Mouse (Mus musculus): ENCODE results near the gene St3gal3. TPM values are rescaled to one million over a fixed set of nuclear protein-coding genes. Genes with fewer than 3 reads are reported as not detected.

St3gal3 gene
- polyA plus RNA-seq, 1 experiment from 2014 or later, result 7.6 TPM

- DNase-seq (ENCODE audit: low spot score) (no peak), ATAC-seq (replicated peaks; ENCODE audit: low FRiP score) (no peak)
- Histone ChIP-seq H3K9me3 (ENCODE audit: control insufficient read depth, low read length) (no peaks in the 10 kb centered on the region), H3K27ac (ENCODE audit: low read depth, low read length) (no peak overlapping the region), H3K27me3 (ENCODE audit: control insufficient read depth, insufficient read depth, low read length) (no peaks in the 10 kb centered on the region), H3K36me3 (ENCODE audit: control insufficient read depth, insufficient read depth, low read length) (no peaks in the 10 kb centered on the region), H3K4me2 (ENCODE audit: low read depth, low read length, severe bottlenecking) (no peak overlapping the region), H3K4me3 (ENCODE audit: low read depth, low read length) (no peak overlapping the region), H3K9ac (ENCODE audit: low read length) (no peak overlapping the region), H3K4me1 (replicated peaks; ENCODE audit: control insufficient read depth, insufficient read depth, low read length) (no peaks in the 10 kb centered on the region)
- WGBS, result 87% methylated on average over 3 of the region's 5 CpGs
Observed at GRCm38 (mm10) chr4:117981518-117981917, 153.2 kb downstream of the St3gal3 start.

DNA sequence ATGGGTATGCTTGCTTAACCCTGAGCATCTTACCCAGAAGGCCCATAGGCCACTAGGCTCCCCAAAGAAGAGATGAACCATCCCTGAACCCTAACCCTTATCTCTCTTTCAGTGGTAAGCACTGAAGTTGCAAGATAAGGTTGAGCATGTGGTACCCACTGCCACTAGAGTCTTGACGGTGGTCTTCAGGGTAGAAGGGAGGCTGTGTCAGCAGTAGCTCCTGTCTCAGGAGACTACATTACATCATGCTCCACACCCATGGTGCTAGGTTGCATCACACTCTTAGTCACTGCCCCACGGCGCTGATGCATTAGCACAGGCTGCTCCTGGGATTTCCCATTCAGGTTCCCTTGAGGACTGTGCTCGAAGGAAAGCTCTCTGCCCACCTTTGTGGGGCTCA, 154.6 kb downstream of the St3gal3 start:
- Histone ChIP-seq H3K4me1 (replicated peaks; ENCODE audit: control insufficient read depth, insufficient read depth, low read length) (no peaks in the 10 kb centered on the region), H3K4me2 (ENCODE audit: low read depth, low read length, severe bottlenecking) (no peak overlapping the region), H3K36me3 (ENCODE audit: control insufficient read depth, insufficient read depth, low read length) (no peaks in the 10 kb centered on the region), H3K4me3 (ENCODE audit: low read depth, low read length) (no peak overlapping the region), H3K27ac (ENCODE audit: low read depth, low read length) (no peak overlapping the region), H3K9ac (ENCODE audit: low read length) (no peak overlapping the region), H3K27me3 (ENCODE audit: control insufficient read depth, insufficient read depth, low read length) (no peaks in the 10 kb centered on the region), H3K9me3 (ENCODE audit: control insufficient read depth, low read length) (no peaks in the 10 kb centered on the region)
- 94% methylated on average over 4 of the region's 4 CpGs for WGBS
- no peak for ATAC-seq (replicated peaks; ENCODE audit: low FRiP score)
- DNase-seq (ENCODE audit: low spot score), result no peak

DNA sequence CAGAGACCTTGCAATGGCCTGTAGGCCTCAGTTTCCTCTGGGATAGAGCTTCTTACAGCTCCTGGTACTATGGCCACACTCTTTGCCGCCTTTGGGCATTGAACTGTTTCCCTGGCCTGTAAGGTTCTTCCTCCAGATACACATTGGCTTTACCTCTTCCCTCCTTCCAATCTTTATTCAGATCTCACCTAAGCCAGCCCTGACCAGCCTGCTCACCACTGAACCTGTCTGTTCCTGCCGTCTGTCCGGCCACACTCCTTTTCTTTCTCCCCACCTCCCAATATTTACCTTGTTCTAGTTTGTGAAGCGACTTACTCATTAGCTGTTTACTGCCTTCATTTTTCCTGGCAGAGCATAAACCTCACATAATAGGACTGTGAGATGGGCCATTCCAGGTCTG, 155.5 kb downstream of the St3gal3 start:
- DNase-seq (ENCODE audit: low spot score) (no peak), ATAC-seq (replicated peaks; ENCODE audit: low FRiP score) (no peak)

DNA sequence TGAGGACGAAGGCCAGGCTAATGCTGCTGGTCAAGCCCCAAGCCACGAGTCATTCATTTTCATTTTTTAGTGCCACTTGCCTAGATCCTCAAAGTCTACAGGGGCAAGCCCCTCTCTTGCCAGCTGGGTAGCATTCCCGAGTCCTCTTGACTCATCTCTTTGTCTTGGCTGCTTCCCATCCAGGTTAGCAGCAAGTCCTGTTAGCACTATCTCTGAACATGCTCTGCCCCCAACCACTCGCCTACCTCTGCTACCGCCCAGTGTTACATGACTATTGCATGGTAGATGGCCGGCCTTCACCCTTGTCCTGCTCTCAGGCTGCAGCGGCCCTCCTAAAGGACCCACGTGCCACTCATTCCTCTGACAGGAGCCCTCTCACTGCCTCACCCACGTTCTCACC, 156.4 kb downstream of the St3gal3 start:
- Histone ChIP-seq H3K36me3 (ENCODE audit: control insufficient read depth, insufficient read depth, low read length) (no peaks in the 10 kb centered on the region), H3K4me3 (ENCODE audit: low read depth, low read length) (no peak overlapping the region), H3K4me1 (replicated peaks; ENCODE audit: control insufficient read depth, insufficient read depth, low read length) (no peaks in the 10 kb centered on the region), H3K9me3 (ENCODE audit: control insufficient read depth, low read length) (no peaks in the 10 kb centered on the region), H3K27ac (ENCODE audit: low read depth, low read length) (no peak overlapping the region), H3K9ac (ENCODE audit: low read length) (no peak overlapping the region), H3K4me2 (ENCODE audit: low read depth, low read length, severe bottlenecking) (no peak overlapping the region), H3K27me3 (ENCODE audit: control insufficient read depth, insufficient read depth, low read length) (no peaks in the 10 kb centered on the region)
- DNase-seq (ENCODE audit: low spot score) (no peak), ATAC-seq (replicated peaks; ENCODE audit: low FRiP score) (no peak)
- WGBS, result 91% methylated on average over 9 of the region's 9 CpGs

More for the DNA sequence above, 155.5 kb downstream of the St3gal3 start:
- Histone ChIP-seq H3K9ac (ENCODE audit: low read length) (no peak overlapping the region), H3K4me3 (ENCODE audit: low read depth, low read length) (no peak overlapping the region), H3K27ac (ENCODE audit: low read depth, low read length) (no peak overlapping the region), H3K9me3 (ENCODE audit: control insufficient read depth, low read length) (no peaks in the 10 kb centered on the region), H3K4me1 (replicated peaks; ENCODE audit: control insufficient read depth, insufficient read depth, low read length) (no peaks in the 10 kb centered on the region), H3K36me3 (ENCODE audit: control insufficient read depth, insufficient read depth, low read length) (no peaks in the 10 kb centered on the region), H3K27me3 (ENCODE audit: control insufficient read depth, insufficient read depth, low read length) (no peaks in the 10 kb centered on the region), H3K4me2 (ENCODE audit: low read depth, low read length, severe bottlenecking) (no peak overlapping the region)
- WGBS, result 91% methylated on average over 4 of the region's 4 CpGs

DNA sequence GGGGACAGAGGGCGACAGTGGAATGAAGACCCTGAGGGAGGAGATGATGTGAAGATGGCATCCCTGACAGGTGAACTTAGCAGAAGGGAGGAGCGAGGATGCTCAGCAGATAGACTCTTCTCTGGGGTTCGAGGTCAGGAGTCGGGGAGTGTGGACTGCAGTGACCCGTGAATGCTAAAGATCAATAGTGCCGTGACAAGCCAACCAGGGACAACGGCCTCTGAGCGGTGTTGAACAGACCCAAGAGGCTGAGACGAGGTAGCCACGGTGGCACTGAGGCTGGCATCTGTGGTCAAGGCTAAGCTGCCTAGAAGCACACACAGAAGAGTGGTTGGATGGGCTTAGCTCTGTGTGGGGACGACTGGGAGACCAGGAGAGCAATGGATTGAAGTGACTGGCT, 156.9 kb downstream of the St3gal3 start:
- no peaks in the 10 kb centered on the region for H3K4me1 ChIP-seq (replicated peaks; ENCODE audit: control insufficient read depth, insufficient read depth, low read length)
- H3K27me3 ChIP-seq (ENCODE audit: control insufficient read depth, insufficient read depth, low read length), result no peaks in the 10 kb centered on the region
- no peak overlapping the region for H3K4me2 ChIP-seq (ENCODE audit: low read depth, low read length, severe bottlenecking)
- WGBS, result 89% methylated on average over 11 of the region's 11 CpGs
- H3K9ac ChIP-seq (ENCODE audit: low read length), result no peak overlapping the region
- no peaks in the 10 kb centered on the region for H3K36me3 ChIP-seq (ENCODE audit: control insufficient read depth, insufficient read depth, low read length)
- DNase-seq (ENCODE audit: low spot score), result no peak
- ATAC-seq (replicated peaks; ENCODE audit: low FRiP score), result no peak
- no peak overlapping the region for H3K27ac ChIP-seq (ENCODE audit: low read depth, low read length)
- no peaks in the 10 kb centered on the region for H3K9me3 ChIP-seq (ENCODE audit: control insufficient read depth, low read length)
- H3K4me3 ChIP-seq (ENCODE audit: low read depth, low read length), result no peak overlapping the region

DNA sequence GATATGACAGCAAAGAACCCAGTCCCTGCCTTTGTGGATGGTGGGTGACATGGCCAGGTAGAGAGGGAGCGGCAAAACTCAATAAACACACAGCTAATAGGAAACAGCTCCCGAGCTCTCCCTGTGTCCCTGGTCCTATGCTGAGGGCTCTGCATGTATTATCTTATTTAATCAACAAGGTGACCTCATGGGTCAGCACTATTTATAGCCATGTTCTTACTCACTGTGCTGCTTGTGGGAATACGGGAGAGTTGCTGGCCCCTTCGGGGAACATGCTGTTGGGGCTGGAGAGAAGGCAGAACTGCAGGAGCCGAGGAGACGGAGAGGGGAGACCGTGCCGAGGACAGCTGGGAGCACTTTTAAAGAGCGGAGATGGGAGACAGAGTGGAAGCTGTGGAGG, 157.3 kb downstream of the St3gal3 start:
- no peak overlapping the region for H3K9ac ChIP-seq (ENCODE audit: low read length)
- DNase-seq (ENCODE audit: low spot score) (no peak), ATAC-seq (replicated peaks; ENCODE audit: low FRiP score) (no peak)
- no peaks in the 10 kb centered on the region for H3K9me3 ChIP-seq (ENCODE audit: control insufficient read depth, low read length)
- no peak overlapping the region for H3K4me3 ChIP-seq (ENCODE audit: low read depth, low read length)
- no peak overlapping the region for H3K4me2 ChIP-seq (ENCODE audit: low read depth, low read length, severe bottlenecking)
- WGBS, result 84% methylated on average over 9 of the region's 9 CpGs
- H3K36me3 ChIP-seq (ENCODE audit: control insufficient read depth, insufficient read depth, low read length), result no peaks in the 10 kb centered on the region
- no peaks in the 10 kb centered on the region for H3K4me1 ChIP-seq (replicated peaks; ENCODE audit: control insufficient read depth, insufficient read depth, low read length)
- H3K27ac ChIP-seq (ENCODE audit: low read depth, low read length), result no peak overlapping the region
- H3K27me3 ChIP-seq (ENCODE audit: control insufficient read depth, insufficient read depth, low read length), result no peaks in the 10 kb centered on the region

DNA sequence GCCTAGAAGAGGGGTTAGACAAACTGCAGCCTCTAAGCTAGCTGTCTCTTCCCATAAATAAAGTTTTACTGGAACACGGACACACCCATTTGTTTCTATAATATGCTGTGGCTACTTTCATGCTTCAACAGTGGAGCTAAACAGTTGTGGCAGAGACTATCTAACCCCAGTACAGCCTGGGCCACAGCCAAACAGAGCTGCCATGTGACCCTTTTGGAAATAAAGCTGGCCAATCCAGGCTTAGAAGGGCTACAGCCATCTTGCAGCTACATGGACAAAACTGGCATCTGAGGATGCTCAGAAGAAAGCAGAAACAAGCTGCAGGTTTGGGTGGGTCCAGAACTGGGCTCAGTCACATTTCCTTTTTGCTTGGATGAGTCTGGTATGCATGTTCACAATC, 158.9 kb downstream of the St3gal3 start:
- no peak overlapping the region for H3K4me3 ChIP-seq (ENCODE audit: low read depth, low read length)
- WGBS, result 89% methylated on average over 1 of the region's 1 CpGs
- ATAC-seq (replicated peaks; ENCODE audit: low FRiP score) (no peak), DNase-seq (ENCODE audit: low spot score) (no peak)
- no peak overlapping the region for H3K4me2 ChIP-seq (ENCODE audit: low read depth, low read length, severe bottlenecking)
- no peaks in the 10 kb centered on the region for H3K36me3 ChIP-seq (ENCODE audit: control insufficient read depth, insufficient read depth, low read length)
- no peaks in the 10 kb centered on the region for H3K27me3 ChIP-seq (ENCODE audit: control insufficient read depth, insufficient read depth, low read length)
- H3K9ac ChIP-seq (ENCODE audit: low read length), result no peak overlapping the region
- no peaks in the 10 kb centered on the region for H3K9me3 ChIP-seq (ENCODE audit: control insufficient read depth, low read length)
- H3K27ac ChIP-seq (ENCODE audit: low read depth, low read length), result no peak overlapping the region
- H3K4me1 ChIP-seq (replicated peaks; ENCODE audit: control insufficient read depth, insufficient read depth, low read length), result no peaks in the 10 kb centered on the region

DNA sequence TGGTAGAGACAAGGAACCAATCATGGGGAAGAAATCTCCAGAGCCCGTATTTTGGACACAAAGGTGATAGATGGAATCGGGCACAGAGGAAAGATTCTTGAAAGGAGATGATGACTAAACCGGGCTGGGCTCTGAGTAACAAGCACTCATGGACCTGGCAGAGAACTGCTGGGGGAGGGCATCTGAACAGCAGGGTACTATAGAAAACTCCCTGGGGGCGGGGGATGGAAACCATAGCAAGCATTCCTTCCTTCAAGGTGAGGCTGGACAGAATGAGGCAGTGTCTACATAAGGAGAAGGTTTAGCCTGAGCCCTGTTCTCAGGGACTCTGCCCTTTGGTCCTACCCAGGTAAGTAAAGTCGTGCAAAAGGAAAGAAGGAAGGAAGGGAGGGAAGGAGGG, 160.0 kb downstream of the St3gal3 start:
- Histone ChIP-seq H3K27ac (ENCODE audit: low read depth, low read length) (no peak overlapping the region), H3K9me3 (ENCODE audit: control insufficient read depth, low read length) (no peaks in the 10 kb centered on the region), H3K4me1 (replicated peaks; ENCODE audit: control insufficient read depth, insufficient read depth, low read length) (no peaks in the 10 kb centered on the region), H3K4me2 (ENCODE audit: low read depth, low read length, severe bottlenecking) (no peak overlapping the region), H3K9ac (ENCODE audit: low read length) (no peak overlapping the region), H3K27me3 (ENCODE audit: control insufficient read depth, insufficient read depth, low read length) (no peaks in the 10 kb centered on the region), H3K36me3 (ENCODE audit: control insufficient read depth, insufficient read depth, low read length) (no peaks in the 10 kb centered on the region), H3K4me3 (ENCODE audit: low read depth, low read length) (no peak overlapping the region)
- 74% methylated on average over 5 of the region's 5 CpGs for WGBS
- ATAC-seq (replicated peaks; ENCODE audit: low FRiP score) (no peak), DNase-seq (ENCODE audit: low spot score) (no peak)

GRCm38 (mm10) chr4:117972999-117973398, 161.7 kb downstream of the St3gal3 start:
- Histone ChIP-seq H3K9me3 (ENCODE audit: control insufficient read depth, low read length) (no peaks in the 10 kb centered on the region), H3K4me2 (ENCODE audit: low read depth, low read length, severe bottlenecking) (no peak overlapping the region), H3K4me1 (replicated peaks; ENCODE audit: control insufficient read depth, insufficient read depth, low read length) (no peaks in the 10 kb centered on the region), H3K9ac (ENCODE audit: low read length) (no peak overlapping the region), H3K27me3 (ENCODE audit: control insufficient read depth, insufficient read depth, low read length) (no peaks in the 10 kb centered on the region), H3K4me3 (ENCODE audit: low read depth, low read length) (no peak overlapping the region), H3K36me3 (ENCODE audit: control insufficient read depth, insufficient read depth, low read length) (no peaks in the 10 kb centered on the region), H3K27ac (ENCODE audit: low read depth, low read length) (no peak overlapping the region)
- ATAC-seq (replicated peaks; ENCODE audit: low FRiP score), result no peak
- no peak for DNase-seq (ENCODE audit: low spot score)
- WGBS, result 60% methylated on average over 10 of the region's 10 CpGs
